In genomic region chr3:79567703-79568362, GRCm38 (mm10) we compare ENCODE assay signal across 8 mouse cellular contexts. TPM values are rescaled to one million over a fixed set of nuclear protein-coding genes. Genes with fewer than 3 reads are reported as not detected.
DNase-seq lines count a peak whose midpoint lies in the region; ATAC-seq lines count a peak whose summit lies in the region.

Gene Fnip2, minus strand, starts transcription at chr3:79567796.

- peak; percentile 87 for ATAC-seq in megakaryocyte progenitor cell, adult 5-6 weeks (replicated peaks; ENCODE audit: poor library complexity)

- DNase-seq in adipocyte (ENCODE audit: low spot score): peak; percentile 96
- peak; percentile 93 for DNase-seq in embryo, embryonic 10 days (ENCODE audit: low spot score)
- DNase-seq in gastrocnemius, postnatal 10 days: peak; percentile 78
- DNase-seq in induced T-regulatory cell, adult 2 months (ENCODE audit: low read depth): peak; percentile 91
- DNase-seq in left cerebral cortex, adult 9 months (ENCODE audit: low spot score in 2 of 2): peak; percentile 84 to 90
- DNase-seq in right cerebral cortex, postnatal 14 days: peak; percentile 88
- peak; percentile 77 to 88 for DNase-seq in urinary bladder, postnatal 36 days (ENCODE audit: low spot score in 2 of 2)

RNA-seq across cellular contexts. Expression of gene Fnip2, which starts in this region (rescaled TPM):
- 1 to 10 TPM; 5.7 to 7.7 TPM for total RNA-seq in gastrocnemius, postnatal 10 days (2021)
- 8.0 and 11.2 TPM in 2 replicates for total RNA-seq in megakaryocyte progenitor cell, adult 5-6 weeks (2015)
- total RNA-seq in megakaryocyte progenitor cell, adult 5-6 weeks (2017): 7.1 and 7.8 TPM in 2 replicates

Comparison
In these comparisons a context has a peak if more than half of its experiments do, and no peak if none do; other contexts are left out.
1. Peak in every context shown above with its lines: DNase-seq and ATAC-seq.